Mouse (Mus musculus): Measurements from ENCODE around the gene Gm7903. TPM values are rescaled to one million over a fixed set of nuclear protein-coding genes. Genes with fewer than 3 reads are reported as not detected.
"Not testable (repeated sequence)": the region's sequence is repeated elsewhere in the genome, so short reads cannot be mapped to it uniquely, and the experiment has no call there.

The Gm7903 gene
- polyA plus RNA-seq (2015; fragmentation: Nextera tagmentation; extraction: Ambion mirVana) = not detected in 2 replicates

- not testable (repeated sequence) for H3K9ac ChIP-seq; H3K27ac ChIP-seq (replicated peaks); H3K27me3 ChIP-seq; H3K4me1 ChIP-seq (replicated peaks); H3K4me3 ChIP-seq; H3K9me3 ChIP-seq; ATAC-seq (ENCODE audit: low read depth); H3K4me2 ChIP-seq; H3K36me3 ChIP-seq
- WGBS = no CpG with 5 or more reads among the region's 15 CpGs
Measured at GRCm38 (mm10) chrX:135433535-135433934, at the start of gene Gm7903. TSS of gene Gm7903 (plus strand) at chrX:135433835.

GRCm38 (mm10) chrX:135403578-135403977 lies 30.1 kb upstream of the Gm7903 start:
- H3K9ac ChIP-seq; H3K27ac ChIP-seq (replicated peaks); H3K9me3 ChIP-seq; H3K4me3 ChIP-seq; H3K4me1 ChIP-seq (replicated peaks); H3K36me3 ChIP-seq; ATAC-seq (ENCODE audit: low read depth); H3K27me3 ChIP-seq; H3K4me2 ChIP-seq: not testable (repeated sequence)
- no CpG with 5 or more reads among the region's 3 CpGs for WGBS

GRCm38 (mm10) chrX:135421203-135421602 lies 12.4 kb upstream of the Gm7903 start:
- WGBS = 36% methylated on average over 4 of the region's 7 CpGs
- H3K27ac ChIP-seq (replicated peaks); H3K4me1 ChIP-seq (replicated peaks); H3K36me3 ChIP-seq; H3K4me2 ChIP-seq; H3K4me3 ChIP-seq; H3K27me3 ChIP-seq; ATAC-seq (ENCODE audit: low read depth); H3K9me3 ChIP-seq; H3K9ac ChIP-seq: not testable (repeated sequence)

GRCm38 (mm10) chrX:135421824-135422223 lies 11.8 kb upstream of the Gm7903 start:
- not testable (repeated sequence) for ATAC-seq (ENCODE audit: low read depth); H3K4me2 ChIP-seq; H3K27me3 ChIP-seq; H3K36me3 ChIP-seq; H3K27ac ChIP-seq (replicated peaks); H3K9ac ChIP-seq; H3K9me3 ChIP-seq; H3K4me3 ChIP-seq; H3K4me1 ChIP-seq (replicated peaks)

- ATAC-seq (ENCODE audit: low read depth); H3K9me3 ChIP-seq; H3K4me2 ChIP-seq; H3K36me3 ChIP-seq; H3K4me1 ChIP-seq (replicated peaks); H3K27ac ChIP-seq (replicated peaks); H3K4me3 ChIP-seq; H3K27me3 ChIP-seq; H3K9ac ChIP-seq: not testable (repeated sequence)
- WGBS = no CpG with 5 or more reads among the region's 4 CpGs
Measured at GRCm38 (mm10) chrX:135422473-135422872, 11.2 kb upstream of the Gm7903 start.

- not testable (repeated sequence) for H3K36me3 ChIP-seq; H3K27me3 ChIP-seq; ATAC-seq (ENCODE audit: low read depth); H3K4me3 ChIP-seq; H3K9ac ChIP-seq; H3K4me2 ChIP-seq; H3K4me1 ChIP-seq (replicated peaks); H3K9me3 ChIP-seq; H3K27ac ChIP-seq (replicated peaks)
- WGBS = no CpG with 5 or more reads among the region's 3 CpGs
Measured at GRCm38 (mm10) chrX:135464160-135464559, 30.5 kb downstream of the Gm7903 start.

GRCm38 (mm10) chrX:135481902-135482301 lies 48.3 kb downstream of the Gm7903 start:
- WGBS = no CpG with 5 or more reads among the region's 6 CpGs

GRCm38 (mm10) chrX:135483183-135483582 lies 49.5 kb downstream of the Gm7903 start:
- not testable (repeated sequence) for H3K27ac ChIP-seq (replicated peaks); H3K27me3 ChIP-seq; H3K9me3 ChIP-seq; H3K36me3 ChIP-seq; H3K4me3 ChIP-seq; H3K4me1 ChIP-seq (replicated peaks); ATAC-seq (ENCODE audit: low read depth); H3K4me2 ChIP-seq; H3K9ac ChIP-seq
- no CpG with 5 or more reads among the region's 3 CpGs for WGBS

More at GRCm38 (mm10) chrX:135481902-135482301, 48.3 kb downstream of the Gm7903 start:
- not testable (repeated sequence) for H3K4me1 ChIP-seq (replicated peaks); H3K9ac ChIP-seq; ATAC-seq (ENCODE audit: low read depth); H3K9me3 ChIP-seq; H3K27ac ChIP-seq (replicated peaks); H3K4me2 ChIP-seq; H3K27me3 ChIP-seq; H3K4me3 ChIP-seq; H3K36me3 ChIP-seq

Other genes starting within 250 kb of the Gm7903 start
- gene Tceal6, start 223.1 kb upstream of the Gm7903 start, polyA plus RNA-seq (2015; fragmentation: Nextera tagmentation; extraction: Ambion mirVana) = 24.5 and 29.8 TPM in 2 replicates
- gene Pramel3, start 131.5 kb upstream of the Gm7903 start, polyA plus RNA-seq (2015; fragmentation: Nextera tagmentation; extraction: Ambion mirVana) = not detected in 2 replicates
- gene Gm5128, start 60.6 kb upstream of the Gm7903 start, polyA plus RNA-seq (2015; fragmentation: Nextera tagmentation; extraction: Ambion mirVana) = not detected in 2 replicates
- gene AV320801, start 60.8 kb downstream of the Gm7903 start, polyA plus RNA-seq (2015; fragmentation: Nextera tagmentation; extraction: Ambion mirVana) = not detected in 2 replicates
- gene Nxf7, start 164.9 kb downstream of the Gm7903 start, polyA plus RNA-seq (2015; fragmentation: Nextera tagmentation; extraction: Ambion mirVana) = not detected in 2 replicates
- gene Prame, start 193.9 kb downstream of the Gm7903 start, polyA plus RNA-seq (2015; fragmentation: Nextera tagmentation; extraction: Ambion mirVana) = not detected in 2 replicates